Mouse (Mus musculus) erythroblast, embryonic 14.5 days (primary cell): ENCODE measurements around the gene Tent5b.

Experiments
- GATA1 ChIP-seq: IDR thresholded peaks from 2 replicates; pipeline ENCODE4 v1.6.1; 2012; ENCODE audit warnings: low read length, inconsistent platforms, mixed read lengths
- TAL1 ChIP-seq: IDR thresholded peaks from 3 replicates; pipeline ENCODE4 v1.6.1; 2012; ENCODE audit warnings: low read length, inconsistent platforms, mixed read lengths

GRCm38 (mm10) chr4:133506573-133506972 is 26.6 kb downstream of the Tent5b start:
- TF ChIP-seq GATA1: no peak
- no peak for TF ChIP-seq TAL1
